Mouse (Mus musculus): Measurements from ENCODE around the gene Nap1l4. TPM values are rescaled to one million over a fixed set of nuclear protein-coding genes. Genes with fewer than 3 reads are reported as not detected.

Nap1l4 gene
- polyA plus RNA-seq (2015; fragmentation: Nextera tagmentation; extraction: Ambion mirVana) = 344 and 348 TPM in 2 replicates

DNA sequence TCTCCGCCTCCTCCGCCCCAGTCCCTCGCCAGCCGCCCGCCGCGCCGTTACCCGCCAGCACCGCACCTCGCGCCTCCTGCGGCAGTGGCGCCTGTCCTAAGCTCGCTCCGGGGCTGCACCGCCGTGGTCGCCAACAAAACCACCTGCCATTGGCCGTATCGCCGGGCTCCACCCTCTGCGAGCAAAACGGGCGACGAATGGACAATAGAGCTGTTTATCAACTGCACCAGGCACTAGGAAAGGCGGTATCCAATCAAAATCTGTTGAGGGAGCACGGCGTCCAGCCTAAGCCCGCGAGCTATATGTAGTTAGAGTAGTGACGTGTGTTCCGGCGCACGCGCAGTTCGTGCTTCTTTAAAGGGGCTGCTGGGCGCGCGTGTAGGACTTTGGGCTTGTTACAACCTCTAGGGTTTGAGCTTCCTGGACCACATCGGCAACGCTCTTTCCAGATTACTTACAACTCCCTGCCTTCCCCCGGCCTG lies at the start of gene Nap1l4:
Gene Nap1l4 (minus strand): TSS at position 131 of the 482 bp plus-strand sequence.
- peak within 1 kb of the TSS; percentile 88 for H3K4me3 ChIP-seq
- no peaks in the 10 kb centered on the region for H3K9me3 ChIP-seq
- no peaks in the 10 kb centered on the region for H3K36me3 ChIP-seq (replicated peaks)
- peaks cover 40% of the 10 kb centered on the region for H3K4me1 ChIP-seq
- H3K27ac ChIP-seq = peak within 1 kb of the TSS; percentile 87
- peak within 1 kb of the TSS; percentile 91 for H3K9ac ChIP-seq
- peak within 1 kb of the TSS; percentile 86 for H3K4me2 ChIP-seq
- WGBS = under 1% methylated on average over 43 of the region's 43 CpGs
- H3K27me3 ChIP-seq (replicated peaks) = no peaks in the 10 kb centered on the region
- peak; percentile 99 for ATAC-seq (replicated peaks)

- no peak overlapping the region for H3K9ac ChIP-seq
- H3K9me3 ChIP-seq = no peaks in the 10 kb centered on the region
- no peak overlapping the region for H3K27ac ChIP-seq
- H3K36me3 ChIP-seq (replicated peaks) = no peaks in the 10 kb centered on the region; the same call in 1 of the 2 replicates
- ATAC-seq (replicated peaks) = no peak
- H3K4me2 ChIP-seq = no peak overlapping the region
- 76% methylated on average over 5 of the region's 5 CpGs for WGBS
- H3K27me3 ChIP-seq (replicated peaks) = no peaks in the 10 kb centered on the region
- no peak overlapping the region for H3K4me3 ChIP-seq
- H3K4me1 ChIP-seq = peaks cover 15% of the 10 kb centered on the region
These were observed 46.0 kb upstream of the Nap1l4 start for GRCm38 (mm10) chr7:143594865-143595264.

GRCm38 (mm10) chr7:143592255-143592654 lies 43.3 kb upstream of the Nap1l4 start:
- Histone ChIP-seq H3K9me3 (no peaks in the 10 kb centered on the region), H3K9ac (no peak overlapping the region), H3K27ac (no peak overlapping the region), H3K4me1 (no peaks in the 10 kb centered on the region), H3K4me3 (no peak overlapping the region), H3K27me3 (replicated peaks) (no peaks in the 10 kb centered on the region), H3K4me2 (no peak overlapping the region), H3K36me3 (replicated peaks) (peaks cover 6% of the 10 kb centered on the region)
- ATAC-seq (replicated peaks) = no peak
- WGBS = 95% methylated on average over 10 of the region's 10 CpGs

GRCm38 (mm10) chr7:143588006-143588405 lies 39.1 kb upstream of the Nap1l4 start:
- H3K9me3 ChIP-seq = no peaks in the 10 kb centered on the region
- H3K9ac ChIP-seq = no peak overlapping the region
- 89% methylated on average over 4 of the region's 4 CpGs for WGBS
- no peak overlapping the region for H3K4me3 ChIP-seq
- H3K36me3 ChIP-seq (replicated peaks) = peaks cover 36% of the 10 kb centered on the region
- no peak overlapping the region for H3K4me2 ChIP-seq
- H3K4me1 ChIP-seq = no peaks in the 10 kb centered on the region
- ATAC-seq (replicated peaks) = no peak
- H3K27ac ChIP-seq = no peak overlapping the region
- no peaks in the 10 kb centered on the region for H3K27me3 ChIP-seq (replicated peaks)

GRCm38 (mm10) chr7:143587586-143587985 lies 38.7 kb upstream of the Nap1l4 start:
- Histone ChIP-seq H3K36me3 (replicated peaks) (peaks cover 40% of the 10 kb centered on the region), H3K27ac (no peak overlapping the region), H3K4me2 (no peak overlapping the region), H3K27me3 (replicated peaks) (no peaks in the 10 kb centered on the region), H3K4me3 (no peak overlapping the region), H3K9ac (no peak overlapping the region), H3K4me1 (no peaks in the 10 kb centered on the region), H3K9me3 (no peaks in the 10 kb centered on the region)
- WGBS = 91% methylated on average over 5 of the region's 5 CpGs
- ATAC-seq (replicated peaks) = no peak

DNA sequence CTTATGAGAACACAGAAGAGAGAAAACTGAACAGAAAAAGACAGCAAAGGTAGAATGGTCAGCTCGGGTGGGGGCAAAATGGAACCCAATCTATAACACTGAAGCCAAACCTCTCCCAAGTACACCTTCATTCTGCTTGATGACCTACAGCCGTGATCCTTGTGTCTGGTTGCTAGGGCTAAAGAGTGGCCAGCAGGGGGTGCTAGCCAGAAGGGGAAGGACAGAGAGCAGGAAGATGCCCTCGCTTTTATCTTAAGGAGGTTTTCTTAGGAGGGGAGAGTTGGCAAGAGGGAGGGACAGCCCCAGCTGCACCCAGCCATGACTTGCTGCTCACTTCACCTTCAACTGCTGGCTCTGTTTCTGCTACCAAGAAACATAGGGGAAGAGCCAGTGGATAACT lies 35.0 kb upstream of the Nap1l4 start:
- Histone ChIP-seq H3K9me3 (no peaks in the 10 kb centered on the region), H3K4me3 (no peak overlapping the region), H3K4me1 (no peaks in the 10 kb centered on the region), H3K36me3 (replicated peaks) (peaks cover 46% of the 10 kb centered on the region), H3K27me3 (replicated peaks) (no peaks in the 10 kb centered on the region), H3K9ac (no peak overlapping the region), H3K4me2 (no peak overlapping the region), H3K27ac (no peak overlapping the region)
- 37% methylated on average over 3 of the region's 3 CpGs for WGBS
- no peak for ATAC-seq (replicated peaks)

- Histone ChIP-seq H3K9ac (no peak overlapping the region), H3K4me3 (no peak overlapping the region), H3K4me1 (no peaks in the 10 kb centered on the region), H3K27me3 (replicated peaks) (no peaks in the 10 kb centered on the region), H3K4me2 (no peak overlapping the region), H3K27ac (no peak overlapping the region), H3K36me3 (replicated peaks) (peaks cover 47% of the 10 kb centered on the region), H3K9me3 (no peaks in the 10 kb centered on the region)
- ATAC-seq (replicated peaks) = no peak
- 90% methylated on average over 5 of the region's 5 CpGs for WGBS
These were observed 34.1 kb upstream of the Nap1l4 start for GRCm38 (mm10) chr7:143583025-143583424.

DNA sequence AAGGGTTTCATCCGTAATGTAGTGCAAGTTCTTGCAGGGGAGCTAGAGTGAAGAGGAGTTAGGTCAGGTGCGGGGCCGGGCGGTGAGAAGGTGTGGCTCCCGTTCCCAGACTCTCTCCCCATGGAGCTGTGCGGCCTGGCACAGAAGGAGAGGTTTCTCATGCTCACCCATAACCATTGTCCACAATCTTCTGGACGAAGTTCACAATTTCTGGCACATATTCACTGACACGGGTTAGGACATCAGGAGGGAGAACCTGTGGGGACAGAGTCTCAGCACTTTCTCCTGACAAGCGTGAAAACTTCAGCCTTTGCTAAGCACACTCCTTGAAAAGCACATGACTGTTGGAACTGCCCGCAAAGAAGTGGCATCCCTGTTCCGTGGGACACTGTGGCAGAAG lies 26.8 kb upstream of the Nap1l4 start:
- Histone ChIP-seq H3K9ac (no peak overlapping the region), H3K27ac (no peak overlapping the region), H3K4me3 (no peak overlapping the region), H3K36me3 (replicated peaks) (peaks cover 60% of the 10 kb centered on the region; the same call in 1 of the 2 replicates), H3K4me1 (no peaks in the 10 kb centered on the region), H3K9me3 (no peaks in the 10 kb centered on the region), H3K27me3 (replicated peaks) (no peaks in the 10 kb centered on the region), H3K4me2 (no peak overlapping the region)
- 95% methylated on average over 11 of the region's 11 CpGs for WGBS
- no peak for ATAC-seq (replicated peaks)

DNA sequence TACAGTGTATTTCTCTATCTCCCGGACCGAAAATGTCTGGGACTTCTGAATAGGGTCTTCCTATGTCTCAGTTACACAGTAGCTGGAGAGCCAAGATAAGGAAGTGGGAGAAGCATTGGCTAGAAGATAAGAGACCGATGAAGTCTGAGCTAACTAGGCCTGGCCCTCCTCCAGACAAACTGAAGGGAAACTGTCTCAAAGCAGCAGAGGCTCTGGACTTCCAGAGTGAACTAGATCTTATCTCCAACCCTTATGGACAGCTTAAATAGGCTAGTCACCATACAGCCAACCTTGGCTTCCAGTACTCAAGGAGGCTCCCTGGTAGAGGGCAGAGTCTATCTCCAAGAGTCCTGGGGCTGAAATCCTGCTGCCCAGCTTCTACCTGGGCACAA lies 16.7 kb upstream of the Nap1l4 start:
- no peaks in the 10 kb centered on the region for H3K27me3 ChIP-seq (replicated peaks)
- no peak for ATAC-seq (replicated peaks)
- no peak overlapping the region for H3K9ac ChIP-seq
- whole genome bisulfite sequencing = 97% methylated on average over 3 of the region's 3 CpGs
- no peaks in the 10 kb centered on the region for H3K9me3 ChIP-seq
- no peak overlapping the region for H3K4me3 ChIP-seq
- no peak overlapping the region for H3K4me2 ChIP-seq
- H3K27ac ChIP-seq = no peak overlapping the region
- H3K36me3 ChIP-seq (replicated peaks) = peaks cover 73% of the 10 kb centered on the region
- H3K4me1 ChIP-seq = no peaks in the 10 kb centered on the region

- no peaks in the 10 kb centered on the region for H3K27me3 ChIP-seq (replicated peaks)
- H3K4me3 ChIP-seq = no peak overlapping the region
- no peak overlapping the region for H3K27ac ChIP-seq
- no peaks in the 10 kb centered on the region for H3K9me3 ChIP-seq
- peaks cover 73% of the 10 kb centered on the region for H3K36me3 ChIP-seq (replicated peaks)
- no peak overlapping the region for H3K9ac ChIP-seq
- H3K4me1 ChIP-seq = no peaks in the 10 kb centered on the region
- no peak for ATAC-seq (replicated peaks)
- H3K4me2 ChIP-seq = no peak overlapping the region
- WGBS = 95% methylated on average over 6 of the region's 6 CpGs
These were observed 16.2 kb upstream of the Nap1l4 start for GRCm38 (mm10) chr7:143565015-143565647.

DNA sequence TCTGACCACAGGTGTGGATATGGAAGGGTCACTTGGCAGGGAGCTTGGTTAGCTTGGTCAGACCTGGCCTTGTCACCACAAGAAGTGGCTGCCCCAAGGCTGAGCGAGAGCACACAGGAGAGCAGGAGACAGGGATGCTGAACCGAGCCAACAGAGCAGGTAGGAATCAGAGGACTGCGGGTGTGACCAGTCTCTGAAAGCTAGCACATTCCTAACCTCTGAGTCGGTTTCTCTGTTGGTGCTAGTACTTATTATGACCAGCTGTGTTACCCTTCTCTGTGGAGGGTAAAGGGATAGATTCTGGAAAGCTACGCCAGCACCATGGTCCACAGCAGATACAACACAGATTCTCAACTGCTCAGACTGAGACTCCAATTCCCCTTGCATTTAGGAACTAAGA lies 14.9 kb upstream of the Nap1l4 start:
- no peak overlapping the region for H3K4me3 ChIP-seq
- no peak overlapping the region for H3K4me2 ChIP-seq
- H3K36me3 ChIP-seq (replicated peaks) = peaks cover 70% of the 10 kb centered on the region
- no peaks in the 10 kb centered on the region for H3K27me3 ChIP-seq (replicated peaks)
- 98% methylated on average over 5 of the region's 5 CpGs for WGBS
- H3K9ac ChIP-seq = no peak overlapping the region
- H3K27ac ChIP-seq = no peak overlapping the region
- no peaks in the 10 kb centered on the region for H3K9me3 ChIP-seq
- H3K4me1 ChIP-seq = no peaks in the 10 kb centered on the region
- ATAC-seq (replicated peaks) = no peak

- WGBS = 92% methylated on average over 7 of the region's 7 CpGs
- no peaks in the 10 kb centered on the region for H3K9me3 ChIP-seq
- no peaks in the 10 kb centered on the region for H3K4me1 ChIP-seq
- no peaks in the 10 kb centered on the region for H3K27me3 ChIP-seq (replicated peaks)
- H3K4me2 ChIP-seq = no peak overlapping the region
- peaks cover 46% of the 10 kb centered on the region; the same call in 1 of the 2 replicates for H3K36me3 ChIP-seq (replicated peaks)
- ATAC-seq (replicated peaks) = no peak
- no peak overlapping the region for H3K4me3 ChIP-seq
- H3K9ac ChIP-seq = no peak overlapping the region
- H3K27ac ChIP-seq = peak overlapping the region; percentile 44; the same call in 1 of the 2 replicates
These were observed 8.7 kb upstream of the Nap1l4 start for GRCm38 (mm10) chr7:143557616-143558015.

DNA sequence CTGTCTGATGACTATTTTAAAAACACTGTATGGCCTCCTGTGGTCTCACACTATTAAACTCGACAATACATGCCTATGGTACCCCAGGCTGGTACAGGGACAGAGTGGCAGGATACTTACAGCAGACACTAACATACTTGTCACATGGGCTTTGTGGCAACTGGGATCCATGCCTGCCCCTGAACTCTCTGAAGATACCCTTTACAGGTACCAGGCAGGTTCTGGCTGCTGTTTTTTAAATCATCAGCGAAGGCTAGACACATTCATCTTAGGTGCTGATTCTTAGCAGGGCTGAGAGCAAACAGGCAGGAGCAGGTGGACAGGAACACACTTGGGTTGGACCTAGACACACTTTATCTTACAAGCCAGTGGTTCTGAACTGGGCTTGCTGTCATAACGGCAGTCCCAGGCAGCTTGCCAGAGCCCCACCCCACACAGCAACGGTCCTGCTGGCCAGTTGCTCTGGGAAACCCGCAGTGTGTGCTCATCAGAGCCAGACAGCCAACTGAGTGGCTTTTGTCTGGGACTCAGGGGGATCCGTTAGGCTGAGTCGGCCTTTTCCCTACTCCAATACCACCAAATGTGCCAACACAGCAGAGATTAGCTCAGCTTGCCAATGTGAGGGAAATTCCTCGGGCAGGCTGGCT lies 8.2 kb upstream of the Nap1l4 start:
- Histone ChIP-seq H3K4me3 (no peak overlapping the region), H3K9me3 (no peaks in the 10 kb centered on the region), H3K9ac (no peak overlapping the region), H3K27me3 (replicated peaks) (no peaks in the 10 kb centered on the region), H3K36me3 (replicated peaks) (peaks cover 44% of the 10 kb centered on the region; the same call in 1 of the 2 replicates), H3K4me2 (no peak overlapping the region), H3K27ac (peak overlapping the region; percentile 44; the same call in 1 of the 2 replicates), H3K4me1 (no peaks in the 10 kb centered on the region)
- ATAC-seq (replicated peaks) = peak; percentile 71
- WGBS = 75% methylated on average over 8 of the region's 8 CpGs
